Mouse (Mus musculus) right cerebral cortex, postnatal 14 days (tissue): ENCODE results near the gene Gm38100.

Source experiments
- DNase-seq: peaks from one replicate; pipeline ENCODE4 v3.0.0; 2022

Gene Gm38100

GRCm38 (mm10) chr1:175970710-175971109 lies 50.6 kb downstream of the Gm38100 start:
- DNase-seq: no peak
